Mouse (Mus musculus): ENCODE results near the gene Gm20388. TPM values are rescaled to one million over a fixed set of nuclear protein-coding genes. Genes with fewer than 3 reads are reported as not detected.

Gm20388 gene
- total and polyA plus RNA-seq, 2 experiments from 2014 or later: 51.3 TPM; not detected in 1

GRCm38 (mm10) chr8:120554466-120555039 lies 643.9 kb downstream of the Gm20388 start:
- no peak overlapping the region for H3K4me3 ChIP-seq (ENCODE audit: low read depth, low read length)
- no peaks in the 10 kb centered on the region for H3K36me3 ChIP-seq (ENCODE audit: insufficient read depth)
- no peak overlapping the region for H3K27ac ChIP-seq (ENCODE audit: low read depth, low read length)
- WGBS: 90% methylated on average over 18 of the region's 18 CpGs
- no peak overlapping the region for H3K9ac ChIP-seq
- H3K4me1 ChIP-seq (ENCODE audit: insufficient read depth): peaks cover 55% of the 10 kb centered on the region
- ATAC-seq: no peak
- DNase-seq: no peak
- H3K4me2 ChIP-seq (ENCODE audit: low read depth): no peak overlapping the region
- H3K27me3 ChIP-seq (ENCODE audit: insufficient read depth, low read length): no peaks in the 10 kb centered on the region
- no peak for TF ChIP-seq CTCF (IDR thresholded peaks at IDR 0.05; ENCODE audit: low read depth)
- no peaks in the 10 kb centered on the region for H3K9me3 ChIP-seq (ENCODE audit: low read length)

GRCm38 (mm10) chr8:120556198-120556892 lies 645.7 kb downstream of the Gm20388 start:
- no peak overlapping the region for H3K9ac ChIP-seq
- TF ChIP-seq CTCF (IDR thresholded peaks at IDR 0.05; ENCODE audit: low read depth): no peak
- H3K4me1 ChIP-seq (ENCODE audit: insufficient read depth): peaks cover 45% of the 10 kb centered on the region
- no peaks in the 10 kb centered on the region for H3K9me3 ChIP-seq (ENCODE audit: low read length)
- no peak overlapping the region for H3K4me2 ChIP-seq (ENCODE audit: low read depth)
- no peak overlapping the region for H3K4me3 ChIP-seq (ENCODE audit: low read depth, low read length)
- no peak for DNase-seq
- peak overlapping the region; percentile 70 for H3K27ac ChIP-seq (ENCODE audit: low read depth, low read length)
- 47% methylated on average over 20 of the region's 20 CpGs for WGBS
- no peaks in the 10 kb centered on the region for H3K36me3 ChIP-seq (ENCODE audit: insufficient read depth)
- no peaks in the 10 kb centered on the region for H3K27me3 ChIP-seq (ENCODE audit: insufficient read depth, low read length)
- ATAC-seq: no peak

GRCm38 (mm10) chr8:120557170-120557965 lies 646.7 kb downstream of the Gm20388 start:
- WGBS: 34% methylated on average over 15 of the region's 15 CpGs
- DNase-seq: peak; percentile 82

GRCm38 (mm10) chr8:120558162-120558561 lies 647.5 kb downstream of the Gm20388 start:
- Histone ChIP-seq H3K27ac (ENCODE audit: low read depth, low read length) (peak overlapping the region; percentile 69), H3K36me3 (ENCODE audit: insufficient read depth) (no peaks in the 10 kb centered on the region), H3K4me2 (ENCODE audit: low read depth) (no peak overlapping the region), H3K9ac (no peak overlapping the region), H3K4me1 (ENCODE audit: insufficient read depth) (peaks cover 36% of the 10 kb centered on the region), H3K27me3 (ENCODE audit: insufficient read depth, low read length) (no peaks in the 10 kb centered on the region), H3K9me3 (ENCODE audit: low read length) (no peaks in the 10 kb centered on the region), H3K4me3 (ENCODE audit: low read depth, low read length) (no peak overlapping the region)
- TF ChIP-seq CTCF (IDR thresholded peaks at IDR 0.05; ENCODE audit: low read depth): no peak
- ATAC-seq (no peak), DNase-seq (no peak)
- WGBS: 47% methylated on average over 4 of the region's 4 CpGs

More at GRCm38 (mm10) chr8:120557170-120557965, 646.7 kb downstream of the Gm20388 start:
- Histone ChIP-seq H3K9me3 (ENCODE audit: low read length) (no peaks in the 10 kb centered on the region), H3K4me1 (ENCODE audit: insufficient read depth) (peaks cover 35% of the 10 kb centered on the region), H3K36me3 (ENCODE audit: insufficient read depth) (no peaks in the 10 kb centered on the region), H3K27ac (ENCODE audit: low read depth, low read length) (peak overlapping the region; percentile 69), H3K4me3 (ENCODE audit: low read depth, low read length) (no peak overlapping the region), H3K27me3 (ENCODE audit: insufficient read depth, low read length) (no peaks in the 10 kb centered on the region), H3K4me2 (ENCODE audit: low read depth) (0 out of 2 replicates have a peak overlapping the region, but pooled peaks have one; percentile 2), H3K9ac (no peak overlapping the region)
- no peak for TF ChIP-seq CTCF (IDR thresholded peaks at IDR 0.05; ENCODE audit: low read depth)
- ATAC-seq: peak; percentile 72

GRCm38 (mm10) chr8:120559654-120560053 lies 649.0 kb downstream of the Gm20388 start:
- Histone ChIP-seq H3K27ac (ENCODE audit: low read depth, low read length) (no peak overlapping the region), H3K9ac (no peak overlapping the region), H3K36me3 (ENCODE audit: insufficient read depth) (no peaks in the 10 kb centered on the region), H3K4me1 (ENCODE audit: insufficient read depth) (peaks cover 44% of the 10 kb centered on the region), H3K9me3 (ENCODE audit: low read length) (no peaks in the 10 kb centered on the region), H3K27me3 (ENCODE audit: insufficient read depth, low read length) (no peaks in the 10 kb centered on the region), H3K4me2 (ENCODE audit: low read depth) (no peak overlapping the region), H3K4me3 (ENCODE audit: low read depth, low read length) (no peak overlapping the region)
- 21% methylated on average over 11 of the region's 11 CpGs for WGBS
- TF ChIP-seq CTCF (IDR thresholded peaks at IDR 0.05; ENCODE audit: low read depth): no peak
- ATAC-seq: 0 out of 2 replicates have a peak, but pooled peaks have one; percentile 7
- peak; percentile 65 for DNase-seq

GRCm38 (mm10) chr8:120560535-120560934 lies 649.9 kb downstream of the Gm20388 start:
- H3K4me3 ChIP-seq (ENCODE audit: low read depth, low read length): no peak overlapping the region
- H3K27me3 ChIP-seq (ENCODE audit: insufficient read depth, low read length): no peaks in the 10 kb centered on the region
- peaks cover 44% of the 10 kb centered on the region for H3K4me1 ChIP-seq (ENCODE audit: insufficient read depth)
- H3K4me2 ChIP-seq (ENCODE audit: low read depth): no peak overlapping the region
- DNase-seq: no peak
- H3K36me3 ChIP-seq (ENCODE audit: insufficient read depth): no peaks in the 10 kb centered on the region
- no peak overlapping the region; the same call in 1 of the 2 replicates for H3K27ac ChIP-seq (ENCODE audit: low read depth, low read length)
- no peak for TF ChIP-seq CTCF (IDR thresholded peaks at IDR 0.05; ENCODE audit: low read depth)
- H3K9me3 ChIP-seq (ENCODE audit: low read length): no peaks in the 10 kb centered on the region
- 84% methylated on average over 5 of the region's 5 CpGs for WGBS
- H3K9ac ChIP-seq: no peak overlapping the region
- ATAC-seq: no peak

Measured in forebrain, postnatal 0 days (tissue).